Mouse (Mus musculus) liver, embryonic 16.5 days (tissue): Measurements from ENCODE around the gene Slc25a10. TPM values are rescaled to one million over a fixed set of nuclear protein-coding genes. Genes with fewer than 3 reads are reported as not detected.

ENCODE experiments used
- ATAC-seq: fragments of 200-750 bp; cut with Nextera tagmentation; 2 replicates; pipeline ENCODE4 v1.8.0; 2017; ENCODE audit warnings: low read depth, mild to moderate bottlenecking, moderate number of reproducible peaks, moderate library complexity
- H3K27ac ChIP-seq: fragments of 300-500 bp; sonication (generic); 2 replicates; pipeline ENCODE4 v1.5.1; 2014; ENCODE audit warnings: mild to moderate bottlenecking, low read length
- H3K27me3 ChIP-seq: fragments of 300-500 bp; sonication (generic); 2 replicates; pipeline ENCODE4 v1.6.1; 2014; ENCODE audit warnings: low read depth, low read length, mixed read lengths; ENCODE audit not compliant: control insufficient read depth, insufficient read depth
- H3K36me3 ChIP-seq: fragments of 300-500 bp; sonication (generic); 2 replicates; pipeline ENCODE4 v1.6.1; 2014; ENCODE audit warnings: mild to moderate bottlenecking; ENCODE audit not compliant: control insufficient read depth, insufficient read depth
- H3K4me1 ChIP-seq: fragments of 300-500 bp; sonication (generic); 2 replicates; pipeline ENCODE4 v1.6.1; 2014; ENCODE audit warnings: low read depth, low read length, mixed read lengths; ENCODE audit not compliant: control insufficient read depth
- H3K4me2 ChIP-seq: fragments of 300-500 bp; sonication (generic); 2 replicates; pipeline ENCODE4 v1.6.1; 2014; ENCODE audit warnings: low read depth, low read length, mixed read lengths
- H3K4me3 ChIP-seq: fragments of 300-500 bp; sonication (generic); 2 replicates; pipeline ENCODE4 v1.5.1; 2014; ENCODE audit warnings: low read depth, mild to moderate bottlenecking, low read length
- H3K9ac ChIP-seq: fragments of 300-500 bp; sonication (generic); 2 replicates; pipeline ENCODE4 v1.6.1; 2014; ENCODE audit warnings: low read depth, low read length
- H3K9me3 ChIP-seq: fragments of 300-500 bp; sonication (generic); replicated peaks from 2 replicates; pipeline ENCODE4 v1.6.1; 2016; ENCODE audit warnings: low read length; ENCODE audit not compliant: control insufficient read depth
- WGBS: fragments of 180-500 bp; shearing (Covaris S2); extraction: QIAGEN DNeasy Blood & Tissue Kit; methylation state at CpG from one replicate; pipeline ENCODE4 v1.1.7; 2014; ENCODE audit not compliant: insufficient replicate concordance; 5-methylcytosine and 5-hydroxymethylcytosine counted together
- polyA plus RNA-seq: library from polyadenylated mRNA; unstranded; fragments of >200 nt; fragmentation: Nextera tagmentation; extraction: Ambion mirVana; gene quantifications from 2 replicates; pipeline ENCODE4 v1.2.1, GENCODE M21; 2015

The Slc25a10 gene
- polyA plus RNA-seq, 1 experiment from 2014 or later: 38.9 TPM

- Histone ChIP-seq H3K9me3 (no peaks in the 10 kb centered on the region), H3K4me1 (peaks cover 35% of the 10 kb centered on the region), H3K4me2 (peak overlapping the region; percentile 98), H3K27ac (peak overlapping the region; percentile 89), H3K36me3 (peaks cover 17% of the 10 kb centered on the region), H3K27me3 (no peaks in the 10 kb centered on the region), H3K4me3 (peak overlapping the region; percentile 93), H3K9ac (peak overlapping the region; percentile 93)
- WGBS: under 1% methylated on average over 47 of the region's 48 CpGs
- peak; percentile 50 for ATAC-seq
Observed at GRCm38 (mm10) chr11:120492024-120492877, 611 bp downstream of the Slc25a10 start.

GRCm38 (mm10) chr11:120492878-120493203 is 1.2 kb downstream of the Slc25a10 start:
- peak overlapping the region; percentile 93 for H3K4me3 ChIP-seq
- WGBS: 35% methylated on average over 3 of the region's 3 CpGs
- ATAC-seq: no peak
- peak overlapping the region; percentile 89 for H3K27ac ChIP-seq
- no peaks in the 10 kb centered on the region for H3K9me3 ChIP-seq
- peak overlapping the region; percentile 98 for H3K4me2 ChIP-seq
- peaks cover 35% of the 10 kb centered on the region for H3K4me1 ChIP-seq
- H3K27me3 ChIP-seq: no peaks in the 10 kb centered on the region
- peak overlapping the region; percentile 93 for H3K9ac ChIP-seq
- peaks cover 14% of the 10 kb centered on the region for H3K36me3 ChIP-seq

DNA sequence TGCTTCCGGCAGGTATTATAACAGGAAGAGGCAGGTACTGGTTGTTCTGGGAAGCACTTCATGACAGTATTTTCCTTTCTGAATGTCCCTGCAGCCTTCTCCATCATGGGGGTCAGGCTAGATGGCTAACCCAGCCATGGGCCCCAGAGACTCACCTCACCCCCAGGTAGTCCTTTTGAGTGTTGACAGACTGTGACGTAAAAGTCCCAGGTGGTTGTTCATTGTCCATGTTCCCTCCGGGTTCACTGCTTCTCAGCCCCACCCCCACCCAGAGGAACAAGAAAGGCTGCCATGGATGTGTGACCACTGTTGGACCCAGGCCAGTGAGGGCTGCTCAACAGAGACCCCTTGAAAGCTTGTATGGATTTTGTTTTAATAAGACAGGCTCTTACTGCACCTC is 1.7 kb downstream of the Slc25a10 start:
- H3K27ac ChIP-seq: peak overlapping the region; percentile 89
- no peaks in the 10 kb centered on the region for H3K27me3 ChIP-seq
- H3K4me3 ChIP-seq: peak overlapping the region; percentile 93
- H3K4me2 ChIP-seq: peak overlapping the region; percentile 98
- no peak for ATAC-seq
- H3K36me3 ChIP-seq: peaks cover 16% of the 10 kb centered on the region
- peaks cover 35% of the 10 kb centered on the region for H3K4me1 ChIP-seq
- H3K9ac ChIP-seq: peak overlapping the region; percentile 93; the same call in 1 of the 2 replicates
- WGBS: 71% methylated on average over 3 of the region's 3 CpGs
- H3K9me3 ChIP-seq: no peaks in the 10 kb centered on the region

- no peak overlapping the region for H3K9ac ChIP-seq
- no peak overlapping the region for H3K27ac ChIP-seq
- no peaks in the 10 kb centered on the region for H3K9me3 ChIP-seq
- WGBS: 68% methylated on average over 3 of the region's 3 CpGs
- ATAC-seq: no peak
- H3K4me3 ChIP-seq: no peak overlapping the region
- peaks cover 17% of the 10 kb centered on the region for H3K36me3 ChIP-seq
- H3K27me3 ChIP-seq: no peaks in the 10 kb centered on the region
- H3K4me1 ChIP-seq: peaks cover 35% of the 10 kb centered on the region
- 0 out of 2 replicates have a peak overlapping the region, but pooled peaks have one; percentile 98 for H3K4me2 ChIP-seq
Observed at GRCm38 (mm10) chr11:120493911-120494310, 2.3 kb downstream of the Slc25a10 start.

GRCm38 (mm10) chr11:120497436-120497835 is 5.8 kb downstream of the Slc25a10 start:
- WGBS: 85% methylated on average over 3 of the region's 3 CpGs
- Histone ChIP-seq H3K9me3 (no peaks in the 10 kb centered on the region), H3K27ac (no peak overlapping the region), H3K27me3 (no peaks in the 10 kb centered on the region), H3K4me1 (peaks cover 20% of the 10 kb centered on the region), H3K36me3 (peaks cover 17% of the 10 kb centered on the region), H3K4me2 (no peak overlapping the region), H3K4me3 (no peak overlapping the region), H3K9ac (no peak overlapping the region)
- ATAC-seq: no peak

GRCm38 (mm10) chr11:120498226-120498625 is 6.6 kb downstream of the Slc25a10 start:
- no peak overlapping the region for H3K9ac ChIP-seq
- H3K4me1 ChIP-seq: peaks cover 12% of the 10 kb centered on the region
- no peaks in the 10 kb centered on the region for H3K27me3 ChIP-seq
- H3K4me3 ChIP-seq: no peak overlapping the region
- H3K36me3 ChIP-seq: peaks cover 17% of the 10 kb centered on the region
- 83% methylated on average over 12 of the region's 12 CpGs for WGBS
- H3K4me2 ChIP-seq: no peak overlapping the region
- H3K27ac ChIP-seq: no peak overlapping the region
- H3K9me3 ChIP-seq: no peaks in the 10 kb centered on the region
- no peak for ATAC-seq

DNA sequence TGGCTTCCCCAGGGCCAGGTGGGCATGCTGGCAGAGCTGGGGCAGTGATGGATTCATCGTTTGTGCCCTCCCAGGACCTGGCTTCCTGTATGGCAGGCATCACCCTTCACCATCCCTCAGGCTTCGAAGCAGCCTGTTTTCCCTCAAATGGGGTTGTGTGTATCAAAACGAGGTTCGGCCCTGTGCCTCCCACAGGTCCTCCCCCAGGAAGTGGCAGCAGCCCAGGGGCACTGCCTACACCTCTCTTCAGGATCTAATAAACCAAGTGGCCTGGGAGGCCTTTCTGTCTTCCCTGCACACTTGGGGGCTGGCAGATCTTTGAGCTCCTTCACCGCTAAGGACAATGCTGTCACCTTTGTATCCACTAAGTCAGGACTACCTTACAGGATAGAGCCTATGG is 7.3 kb downstream of the Slc25a10 start:
- no peak overlapping the region for H3K4me2 ChIP-seq

GRCm38 (mm10) chr11:120499894-120500293 is 8.3 kb downstream of the Slc25a10 start:
- no peak overlapping the region for H3K9ac ChIP-seq

More for the DNA sequence above, 7.3 kb downstream of the Slc25a10 start:
- H3K36me3 ChIP-seq: peaks cover 17% of the 10 kb centered on the region
- no peak overlapping the region for H3K27ac ChIP-seq
- no peak overlapping the region for H3K9ac ChIP-seq
- H3K9me3 ChIP-seq: no peaks in the 10 kb centered on the region
- 76% methylated on average over 5 of the region's 5 CpGs for WGBS
- no peak for ATAC-seq
- no peak overlapping the region for H3K4me3 ChIP-seq
- no peaks in the 10 kb centered on the region for H3K27me3 ChIP-seq
- peaks cover 6% of the 10 kb centered on the region for H3K4me1 ChIP-seq

GRCm38 (mm10) chr11:120500357-120500756 is 8.7 kb downstream of the Slc25a10 start:
- no peak overlapping the region for H3K27ac ChIP-seq
- no peaks in the 10 kb centered on the region for H3K9me3 ChIP-seq
- H3K4me2 ChIP-seq: no peak overlapping the region
- no peak overlapping the region for H3K4me3 ChIP-seq
- ATAC-seq: peak; percentile 12; the same call in 1 of the 2 replicates
- whole genome bisulfite sequencing: 18% methylated on average over 3 of the region's 3 CpGs
- no peaks in the 10 kb centered on the region for H3K27me3 ChIP-seq
- no peak overlapping the region for H3K9ac ChIP-seq
- H3K4me1 ChIP-seq: peaks cover 5% of the 10 kb centered on the region
- H3K36me3 ChIP-seq: peaks cover 13% of the 10 kb centered on the region

More at GRCm38 (mm10) chr11:120499894-120500293, 8.3 kb downstream of the Slc25a10 start:
- Histone ChIP-seq H3K4me3 (no peak overlapping the region), H3K4me2 (no peak overlapping the region), H3K27me3 (no peaks in the 10 kb centered on the region), H3K4me1 (peaks cover 5% of the 10 kb centered on the region), H3K9me3 (no peaks in the 10 kb centered on the region), H3K27ac (no peak overlapping the region), H3K36me3 (peaks cover 17% of the 10 kb centered on the region)
- 73% methylated on average over 6 of the region's 6 CpGs for WGBS
- no peak for ATAC-seq
